Mouse (Mus musculus): ENCODE results near the gene Nxf1. TPM values are rescaled to one million over a fixed set of nuclear protein-coding genes. Genes with fewer than 3 reads are reported as not detected.
A peak's percentile ranks its signal among the peaks of the same experiment; 100 is the strongest.
"Not testable (repeated sequence)": the region's sequence is repeated elsewhere in the genome, so short reads cannot be mapped to it uniquely, and the experiment has no call there.

The Nxf1 gene
- total RNA-seq, 2 experiments from 2014 or later, result 76.0 to 257 TPM

DNA sequence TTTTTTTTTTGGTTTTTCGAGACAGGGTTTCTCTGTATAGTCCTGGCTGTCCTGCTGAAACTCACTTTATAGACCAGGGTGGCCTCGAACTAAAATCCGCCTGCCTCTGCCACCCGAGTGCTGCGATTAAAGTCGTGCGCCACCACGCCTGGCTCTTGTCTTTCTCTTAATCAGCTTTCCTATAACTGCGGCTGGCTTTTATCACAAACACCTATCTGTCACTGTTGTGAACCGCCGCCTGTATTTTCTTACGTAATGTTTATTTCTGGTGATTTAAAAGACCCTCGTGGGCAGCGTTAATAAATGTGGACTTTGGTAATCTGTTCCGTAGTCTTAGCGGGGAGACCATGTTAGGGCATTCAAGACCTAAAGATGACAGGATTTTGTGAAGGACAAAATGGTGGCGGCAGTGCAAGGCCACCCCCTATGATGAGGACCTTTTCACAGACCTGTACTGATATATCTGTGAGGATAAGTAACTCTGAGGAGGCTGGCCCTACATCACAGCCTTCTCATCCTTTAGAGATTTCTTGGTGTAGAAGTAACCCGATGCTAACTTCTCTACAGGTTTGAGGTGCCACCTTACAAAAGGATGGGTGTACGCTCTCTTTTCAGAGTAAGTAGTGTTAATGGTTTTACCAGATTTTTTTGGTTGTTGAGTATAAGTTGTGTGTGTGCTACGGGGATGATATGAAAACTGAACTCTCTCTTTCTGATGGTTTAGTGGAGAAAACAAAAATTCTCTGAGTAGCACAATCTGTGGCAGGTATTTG is 33.1 kb upstream of the Nxf1 start:
- no peak for ATAC-seq (ENCODE audit: poor library complexity, severe bottlenecking)

DNA sequence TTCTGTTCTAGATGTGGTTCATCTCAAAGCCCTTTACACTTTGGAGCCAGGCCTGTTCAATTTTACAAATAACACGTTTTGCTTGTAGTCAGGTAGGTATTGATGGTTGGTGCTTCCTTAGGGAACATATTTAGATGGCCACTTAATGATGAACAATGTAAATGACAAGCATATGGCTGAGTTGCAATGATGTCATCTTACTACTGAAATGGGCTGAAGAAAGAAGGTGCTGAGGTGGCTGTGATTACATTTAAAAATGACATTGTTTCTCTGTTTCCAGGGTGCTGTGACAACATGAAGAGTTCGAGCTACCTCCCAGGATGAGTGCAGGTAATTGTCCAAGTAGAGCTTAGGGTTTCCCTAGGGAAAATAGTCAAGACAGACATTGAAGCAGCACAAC is 32.5 kb upstream of the Nxf1 start:
- no peak for ATAC-seq (ENCODE audit: poor library complexity, severe bottlenecking)

DNA sequence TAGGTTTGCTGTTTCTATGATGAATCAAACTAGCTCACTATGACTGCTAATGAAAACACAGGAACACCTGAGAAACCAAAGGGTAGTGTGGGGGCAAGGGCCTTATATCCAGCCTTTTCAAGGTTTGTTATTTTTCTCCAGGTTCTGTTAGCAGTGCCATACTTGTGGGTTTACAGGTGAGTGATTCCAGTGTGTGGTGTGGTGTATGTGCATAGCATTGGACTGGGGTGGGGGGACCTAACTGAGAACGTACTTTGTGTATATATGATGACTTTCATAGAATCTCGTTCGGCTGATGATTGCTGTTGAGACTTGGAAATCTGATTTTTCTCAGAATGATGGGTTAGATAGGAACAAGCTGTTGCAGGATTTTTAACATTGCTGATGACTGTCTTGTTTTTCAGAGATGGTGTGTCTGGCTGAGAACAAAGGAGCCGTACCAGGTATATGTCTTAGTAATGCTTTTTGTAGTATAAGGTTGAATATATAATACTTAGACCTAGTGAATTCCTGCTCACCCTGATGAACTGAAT is 31.7 kb upstream of the Nxf1 start:
- ATAC-seq (ENCODE audit: poor library complexity, severe bottlenecking), result no peak

DNA sequence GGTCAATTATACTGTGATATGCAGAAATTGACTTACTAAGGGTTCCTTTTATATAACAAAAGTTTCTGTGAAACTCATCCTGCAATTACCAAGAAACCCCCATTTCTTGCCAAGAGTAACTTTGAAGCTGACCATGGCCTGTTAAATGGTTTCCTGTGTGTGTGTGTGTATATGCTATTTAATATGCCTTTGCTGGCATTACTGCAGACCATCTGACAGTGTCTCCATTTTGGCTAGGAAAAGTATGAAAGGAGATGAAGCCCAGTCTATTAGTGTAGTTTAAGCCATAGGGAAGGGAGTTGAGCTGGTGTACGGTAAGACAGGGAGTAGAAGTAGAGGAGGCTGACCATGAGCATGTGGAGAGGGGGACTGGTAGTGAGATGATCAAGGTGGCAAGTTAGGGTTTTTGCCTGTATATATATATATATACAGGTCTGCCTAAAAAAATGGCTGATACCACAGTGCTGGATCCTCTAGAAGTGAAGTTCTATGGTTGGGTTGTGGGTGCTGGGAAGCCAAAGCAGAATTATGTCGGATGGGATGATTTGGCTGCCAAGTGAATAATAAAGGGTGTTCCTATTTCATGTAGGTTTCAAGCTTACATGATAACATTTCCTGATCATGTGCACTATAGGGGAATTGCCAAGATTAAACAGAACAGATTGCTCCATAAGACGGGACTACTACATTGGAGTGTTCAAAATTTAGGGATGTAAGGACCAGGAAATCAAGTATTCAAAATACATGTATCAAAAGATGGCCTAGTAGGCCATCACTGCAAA is 30.1 kb upstream of the Nxf1 start:
- no peak for ATAC-seq (ENCODE audit: poor library complexity, severe bottlenecking)

DNA sequence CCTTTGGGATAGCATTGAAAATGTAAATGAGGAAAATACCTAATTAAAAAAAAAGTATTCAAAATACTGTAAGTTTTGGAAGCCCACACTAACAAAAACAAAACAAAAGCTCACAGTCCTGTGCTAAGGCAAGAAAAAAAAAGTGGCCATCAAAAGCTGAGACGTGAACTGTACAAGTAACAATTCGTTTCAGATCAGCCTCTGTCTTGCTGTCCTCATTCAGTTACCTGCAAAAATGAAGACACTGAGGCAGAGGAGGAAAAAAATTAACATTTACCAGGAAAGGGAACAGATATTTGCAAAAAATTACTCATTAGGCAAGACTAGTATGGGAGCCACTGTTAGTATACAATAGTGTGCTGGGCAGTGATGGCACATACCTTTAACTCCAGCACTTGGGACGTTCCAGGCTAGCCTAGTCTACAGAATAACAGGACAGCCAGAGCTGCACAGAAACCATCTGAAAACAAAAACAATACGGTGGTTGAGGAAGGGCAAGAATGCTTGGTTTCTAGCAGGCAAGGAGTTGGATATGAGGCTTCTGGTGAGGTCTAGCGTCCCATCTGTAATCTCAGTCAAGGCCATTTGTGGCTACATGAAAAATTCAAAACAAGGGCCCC is 29.3 kb upstream of the Nxf1 start:
- ATAC-seq (ENCODE audit: poor library complexity, severe bottlenecking), result no peak

DNA sequence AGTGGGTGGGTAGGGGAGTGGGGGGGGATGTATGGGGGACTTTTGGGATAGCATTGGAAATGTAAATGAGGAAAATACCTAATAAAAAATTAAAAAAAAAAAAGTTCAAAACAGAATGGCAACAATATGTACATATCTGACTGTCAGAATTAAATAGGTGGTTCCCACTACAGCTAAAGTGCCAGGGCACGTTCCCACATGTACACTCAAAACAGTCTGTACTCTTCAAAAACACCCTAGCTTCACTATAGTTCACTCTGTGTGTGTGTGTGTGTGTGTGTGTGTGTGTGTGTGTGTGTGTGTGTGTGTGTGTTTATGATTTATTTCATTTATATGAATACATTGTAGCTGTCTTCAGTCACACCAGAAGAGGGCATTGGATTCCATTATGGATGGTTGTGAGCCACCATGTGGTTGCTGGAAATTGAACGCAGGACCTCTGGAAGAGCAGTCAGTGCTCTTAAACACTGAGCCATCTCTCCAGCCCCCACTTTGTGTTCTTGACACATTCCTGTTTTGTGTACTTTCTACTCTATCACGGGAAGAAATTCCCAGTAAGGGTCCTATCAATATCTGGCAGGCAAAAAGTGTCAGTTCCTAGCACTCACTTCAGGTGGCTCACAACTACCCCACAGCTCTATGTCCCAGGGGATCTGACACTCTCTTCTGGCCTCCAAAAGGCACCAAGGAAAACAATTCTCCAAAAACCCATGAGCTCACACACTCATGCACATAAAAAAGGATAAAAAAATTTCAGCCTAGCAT is 28.4 kb upstream of the Nxf1 start:
- not testable (repeated sequence) for ATAC-seq (ENCODE audit: poor library complexity, severe bottlenecking)

DNA sequence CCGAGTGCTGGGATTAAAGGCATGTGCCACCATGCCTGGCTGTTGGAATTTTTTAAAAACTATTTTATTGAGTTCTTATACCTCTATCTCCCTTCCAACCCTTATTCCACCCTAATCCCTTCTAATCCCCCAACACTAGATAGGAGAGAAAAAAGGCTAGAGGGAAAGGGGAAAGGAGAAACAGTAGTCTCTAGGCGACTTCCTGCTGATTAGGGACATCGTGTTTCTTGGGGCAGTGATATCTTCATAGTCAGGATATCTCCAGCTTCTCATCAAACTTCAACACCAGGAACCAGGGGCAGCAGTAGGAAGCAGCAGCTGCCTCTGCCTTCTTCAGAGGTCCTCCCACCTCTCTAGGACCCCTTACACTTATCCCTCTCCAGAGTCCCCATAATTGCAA is 22.5 kb upstream of the Nxf1 start:
- ATAC-seq (ENCODE audit: poor library complexity, severe bottlenecking), result no peak

DNA sequence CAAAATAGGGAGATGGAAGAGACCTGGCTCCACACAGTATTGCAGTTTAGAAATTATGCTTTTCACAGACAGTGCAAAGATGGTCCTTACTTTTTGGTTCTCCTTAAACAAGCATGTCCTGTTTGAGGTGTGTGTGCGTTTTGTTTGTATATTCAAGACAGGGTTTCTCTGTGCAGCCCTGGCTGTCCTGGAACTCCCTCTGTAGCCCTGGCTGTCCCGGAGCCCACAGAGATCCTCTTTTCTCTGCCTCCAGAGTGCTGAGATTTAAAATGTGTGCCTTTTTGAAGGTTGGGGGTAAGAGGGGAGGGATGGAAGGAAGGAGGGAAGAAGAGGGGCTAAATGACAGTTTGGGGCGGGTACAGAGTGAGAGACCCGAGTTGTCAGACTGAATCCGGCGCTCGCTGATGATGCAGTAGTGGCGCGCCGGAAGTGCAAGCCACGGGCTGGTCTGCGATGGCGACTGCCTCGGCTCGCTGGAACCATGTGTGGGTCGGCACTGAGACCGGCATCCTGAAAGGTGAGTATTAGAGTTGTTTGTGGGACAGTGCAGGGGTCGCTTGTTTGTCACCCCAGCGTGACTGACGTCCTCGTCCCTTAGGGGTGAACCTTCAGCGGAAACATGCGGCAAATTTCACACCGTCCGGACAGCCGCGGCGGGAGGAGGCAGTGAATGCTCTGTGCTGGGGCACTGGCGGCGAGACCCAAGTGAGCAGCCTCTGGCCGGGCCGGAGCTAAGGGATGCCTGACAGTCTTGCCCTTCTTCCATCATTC is 21.3 kb upstream of the Nxf1 start, which contains the start of gene Wdr74:
Gene Wdr74, plus strand, starts transcription at position 439 of the 771 bp plus-strand sequence.
- ATAC-seq (ENCODE audit: poor library complexity, severe bottlenecking), result peak; percentile 100

DNA sequence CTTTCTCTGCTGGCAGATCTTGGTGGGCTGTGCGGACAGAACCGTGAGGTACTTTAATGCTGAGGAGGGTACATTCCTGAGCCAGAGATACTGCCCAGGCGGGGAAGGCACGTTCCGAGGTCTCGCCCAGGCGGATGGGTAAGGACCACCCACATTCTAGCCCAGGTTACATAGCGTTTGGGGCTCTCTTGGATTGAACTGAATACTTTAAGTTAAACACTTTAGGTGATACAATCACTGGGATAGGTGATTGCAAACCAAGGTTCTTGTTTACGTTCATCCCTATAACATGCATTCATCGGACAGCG is 20.8 kb upstream of the Nxf1 start:
- ATAC-seq (ENCODE audit: poor library complexity, severe bottlenecking), result no peak

DNA sequence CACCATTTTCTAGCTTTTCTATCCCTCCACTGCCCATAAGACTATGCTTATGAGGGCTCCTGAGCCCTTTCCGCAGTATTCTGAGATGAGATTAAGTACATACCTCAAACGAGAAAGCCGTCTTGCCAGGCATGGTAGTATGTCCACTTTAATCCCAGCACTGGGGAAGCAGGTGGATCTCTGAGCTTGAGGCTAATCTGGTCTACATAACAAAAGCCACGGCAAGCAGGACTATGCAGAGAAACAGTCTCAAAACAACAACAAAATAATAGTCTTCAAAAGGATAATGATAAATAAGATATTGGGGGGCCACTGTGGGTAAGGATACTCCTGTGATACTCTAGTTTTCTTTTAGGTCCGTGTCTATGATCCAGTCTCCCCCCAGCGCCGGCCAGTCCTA is 18.0 kb upstream of the Nxf1 start:
- ATAC-seq (ENCODE audit: poor library complexity, severe bottlenecking), result no peak

DNA sequence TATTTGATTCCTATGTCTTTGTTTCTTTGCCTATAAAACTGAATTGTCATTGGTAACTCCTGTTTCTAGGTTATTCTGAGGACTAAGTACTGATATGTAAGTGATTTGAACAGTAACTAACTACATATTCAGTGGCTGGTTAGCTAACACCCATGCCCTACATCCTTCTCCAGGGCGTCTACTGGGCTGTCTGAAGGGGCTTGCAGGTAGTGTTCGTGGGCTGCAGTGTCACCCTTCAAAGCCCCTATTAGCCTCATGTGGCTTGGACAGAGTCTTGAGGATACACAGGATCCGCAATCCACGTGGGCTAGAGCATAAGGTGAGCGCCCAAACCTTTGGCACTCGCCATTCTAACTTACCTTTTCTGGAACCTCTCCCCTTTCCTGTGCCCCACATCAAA is 17.2 kb upstream of the Nxf1 start:
- ATAC-seq (ENCODE audit: poor library complexity, severe bottlenecking), result no peak

DNA sequence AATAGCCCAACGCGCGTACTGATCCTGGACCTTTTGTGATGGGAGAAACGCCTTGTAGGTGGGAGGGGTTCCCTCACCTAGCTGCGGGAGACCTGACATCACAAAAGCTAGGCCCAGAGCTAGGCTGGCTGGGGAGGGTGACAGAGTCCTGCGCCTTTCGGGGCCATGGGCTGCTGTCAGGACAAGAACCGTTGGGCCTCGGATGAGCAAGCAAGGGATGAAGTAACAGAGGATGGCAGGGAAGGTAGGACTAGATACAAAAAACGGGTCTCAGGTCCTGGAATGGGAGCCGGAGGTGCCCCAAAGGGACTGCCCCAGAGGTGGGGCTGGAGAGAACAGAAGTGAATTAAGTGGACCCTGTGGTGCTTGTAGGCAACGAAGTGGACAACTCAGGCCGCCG is 16.3 kb upstream of the Nxf1 start, which contains the start of gene 1700092M07Rik:
Gene 1700092M07Rik, plus strand, starts transcription at position 116 of the 400 bp plus-strand sequence.
- no peak for ATAC-seq (ENCODE audit: poor library complexity, severe bottlenecking)

DNA sequence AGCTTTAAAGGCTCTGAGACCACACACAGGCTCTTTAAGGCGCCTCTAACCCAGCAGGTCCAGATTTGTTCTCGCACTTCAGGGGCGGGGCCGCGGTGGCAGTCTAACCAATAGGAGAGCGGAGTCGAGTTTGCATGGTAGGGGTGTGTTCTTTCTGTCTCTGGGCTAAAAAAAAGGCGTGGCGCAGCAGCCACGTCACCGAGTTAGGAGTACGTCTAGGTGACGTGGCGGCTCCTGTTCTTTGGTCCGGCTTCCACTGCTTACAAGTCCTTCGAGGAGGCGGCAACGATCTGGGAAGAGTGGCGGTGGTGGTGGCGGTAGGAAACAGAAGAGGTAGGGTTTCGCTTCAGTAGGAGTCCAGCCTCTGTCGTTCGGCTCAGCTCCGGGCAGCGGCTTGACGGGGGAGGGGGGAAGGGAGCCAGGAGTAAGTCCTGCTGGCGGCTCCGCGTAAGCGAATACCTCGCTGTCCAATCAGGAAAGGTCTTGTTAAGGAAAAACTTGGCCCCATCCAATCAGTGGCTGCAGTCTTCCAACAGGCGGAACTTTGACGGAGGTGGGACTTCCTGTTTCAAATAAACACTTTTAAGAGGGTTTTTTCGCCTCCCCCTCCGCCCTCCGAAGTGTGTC is 15.5 kb upstream of the Nxf1 start, which contains the start of gene Stx5a:
Gene Stx5a, plus strand, starts transcription at position 171 of the 627 bp plus-strand sequence.
- peak; percentile 95 for ATAC-seq (ENCODE audit: poor library complexity, severe bottlenecking)

DNA sequence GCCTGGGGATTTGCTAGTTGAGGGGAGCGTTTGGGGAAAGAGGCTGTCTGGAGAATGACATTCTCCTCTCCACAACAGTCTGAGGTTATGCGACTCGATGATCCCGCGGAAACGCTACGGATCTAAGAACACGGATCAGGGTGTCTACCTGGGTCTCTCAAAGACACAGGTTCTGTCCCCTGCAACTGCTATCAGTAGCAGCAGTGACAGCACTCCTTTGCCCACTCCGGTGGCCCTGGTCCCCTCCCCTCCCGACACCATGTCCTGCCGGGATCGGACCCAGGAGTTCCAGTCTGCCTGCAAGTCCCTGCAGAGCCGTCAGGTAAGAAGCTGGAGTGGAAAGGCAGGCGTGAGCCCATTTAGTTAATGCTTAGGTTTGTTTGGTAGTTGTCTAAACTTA is 14.7 kb upstream of the Nxf1 start:
- ATAC-seq (ENCODE audit: poor library complexity, severe bottlenecking), result no peak

DNA sequence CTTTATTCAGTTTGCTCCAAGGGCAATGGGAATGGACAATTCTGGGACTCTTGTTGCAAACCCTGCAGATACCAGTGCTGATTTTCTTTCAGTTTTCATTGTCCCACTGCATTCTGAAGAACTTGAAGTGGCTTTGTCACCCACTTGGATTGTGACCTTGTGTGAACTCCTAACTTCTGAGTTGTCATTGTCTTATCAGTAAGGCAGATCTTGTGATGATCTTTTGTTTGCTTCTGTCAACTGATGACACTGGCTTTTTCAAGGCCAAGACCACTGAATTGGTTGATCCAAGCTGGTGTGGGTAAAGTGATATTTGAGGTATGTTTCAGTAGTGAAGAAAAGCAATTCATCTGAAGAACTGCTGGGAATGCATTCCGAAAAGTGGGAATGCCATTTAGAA is 11.5 kb upstream of the Nxf1 start:
- no peak for ATAC-seq (ENCODE audit: poor library complexity, severe bottlenecking)

DNA sequence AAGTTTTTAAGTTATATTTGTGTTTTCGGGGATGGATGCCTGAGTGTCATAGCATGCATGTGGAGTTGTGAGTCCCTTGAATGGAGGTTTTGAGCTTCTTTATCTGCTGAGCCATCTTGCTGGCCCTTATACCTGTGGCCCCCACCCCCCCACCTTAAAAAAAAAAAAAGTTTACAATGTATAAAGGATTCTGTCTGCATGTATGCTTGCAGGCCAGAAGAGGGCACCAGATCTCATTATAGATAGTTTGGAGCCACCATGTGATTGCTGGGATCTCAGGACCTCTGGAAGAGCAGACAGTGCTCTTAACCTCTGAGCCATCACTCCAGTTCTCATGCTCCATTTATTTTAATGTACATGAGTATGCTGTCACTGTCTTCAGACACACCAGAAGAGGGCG is 9.5 kb upstream of the Nxf1 start:
- no peak for ATAC-seq (ENCODE audit: poor library complexity, severe bottlenecking)

DNA sequence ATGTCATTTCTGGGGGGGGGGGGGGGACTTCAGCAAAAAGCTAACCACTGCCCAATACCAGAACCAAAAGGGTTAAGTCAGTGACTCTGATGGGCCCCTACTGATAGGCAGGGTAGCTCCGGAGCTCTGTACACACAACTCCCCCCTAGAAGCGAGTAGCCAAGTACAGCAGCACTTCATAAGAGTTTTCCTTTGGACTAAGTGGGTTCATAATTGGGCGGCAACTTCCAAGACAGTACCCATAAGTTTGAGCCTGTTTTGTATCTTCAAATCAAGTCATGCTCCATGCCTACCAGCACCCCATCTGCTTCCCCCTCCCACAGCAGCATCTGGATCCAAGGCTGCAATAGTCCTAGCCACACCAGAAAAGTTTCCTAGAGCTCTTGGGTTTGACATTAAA is 1.2 kb upstream of the Nxf1 start:
- ATAC-seq (ENCODE audit: poor library complexity, severe bottlenecking), result no peak

DNA sequence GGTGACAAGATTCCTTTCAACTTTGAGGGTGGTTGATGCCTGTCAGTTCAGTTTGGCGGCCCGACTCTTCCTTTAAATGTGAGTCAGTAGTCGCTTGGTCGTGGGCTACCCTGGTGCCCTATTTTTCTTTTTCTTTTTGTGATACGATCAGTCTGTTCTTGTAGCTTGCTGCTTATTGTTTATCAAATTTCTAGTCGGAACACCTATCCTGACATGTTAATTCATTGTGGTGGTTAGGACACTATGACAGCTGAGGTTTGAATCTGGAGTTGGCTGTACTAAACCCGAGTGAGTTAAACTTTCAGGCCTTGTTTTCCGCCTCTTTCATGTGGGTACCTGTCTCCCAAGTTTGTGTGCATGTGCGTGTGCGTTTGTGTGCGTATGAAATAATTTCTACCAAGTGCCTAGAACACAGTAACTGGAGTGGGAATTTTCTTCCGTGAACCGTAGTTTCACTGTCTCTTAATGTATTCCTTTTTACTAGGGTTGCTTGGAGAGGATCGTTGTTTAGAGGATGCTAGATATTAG is 662 bp downstream of the Nxf1 start:
- ATAC-seq (ENCODE audit: poor library complexity, severe bottlenecking), result no peak

DNA sequence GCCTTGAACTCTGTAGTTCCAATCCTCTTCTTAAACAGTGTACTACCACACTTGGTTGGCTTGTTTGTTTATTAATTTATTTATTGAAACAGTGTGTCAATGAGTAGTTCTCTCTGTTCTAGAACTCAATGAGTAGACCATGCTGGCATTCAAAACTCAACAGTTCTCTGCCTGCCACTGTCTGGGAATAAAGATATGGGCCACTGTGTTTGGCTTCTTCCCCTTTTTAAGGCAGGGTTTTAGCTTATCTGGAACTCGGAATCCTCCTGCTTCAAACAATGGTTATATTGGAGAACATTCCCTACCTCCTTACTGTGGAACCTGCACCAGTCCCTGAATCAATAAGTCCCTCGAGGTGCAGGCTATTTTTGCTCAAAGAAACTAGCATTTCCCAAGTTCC is 2.0 kb downstream of the Nxf1 start:
- no peak for ATAC-seq (ENCODE audit: poor library complexity, severe bottlenecking)

Data from megakaryocyte, adult 5-6 weeks (primary cell).